Mouse (Mus musculus) spleen, adult 2 months (tissue): ENCODE data around the gene Ecpas. TPM values are rescaled to one million over a fixed set of nuclear protein-coding genes. Genes with fewer than 3 reads are reported as not detected.

Experiments used
- DNase-seq, 2 experiments: peaks; one replicate each; pipeline versions ENCODE4 v3.0.0 to v3.0.0-alpha.2; 2012 to 2021; ENCODE audit warnings: low spot score in 2 of 2, low read depth in 1 of 2
- H3K27ac ChIP-seq: fragments of 200-500 bp; 2 replicates; pipeline ENCODE4 v1.5.1; 2012; ENCODE audit warnings: low read length, inconsistent platforms; ENCODE audit not compliant: insufficient read depth
- H3K27me3 ChIP-seq: fragments of 200-500 bp; 2 replicates; pipeline ENCODE4 v1.6.1; 2012; ENCODE audit warnings: mild to moderate bottlenecking, moderate library complexity, low read length, inconsistent platforms; ENCODE audit not compliant: control insufficient read depth, insufficient read depth
- H3K36me3 ChIP-seq: fragments of 200-500 bp; 2 replicates; pipeline ENCODE4 v1.6.1; 2012; ENCODE audit warnings: mild to moderate bottlenecking, low read length, inconsistent platforms; ENCODE audit not compliant: control insufficient read depth, insufficient read depth
- H3K4me1 ChIP-seq: fragments of 200-500 bp; 2 replicates; pipeline ENCODE4 v1.6.1; 2011; ENCODE audit warnings: inconsistent platforms; ENCODE audit not compliant: control insufficient read depth, insufficient read depth, insufficient read length
- H3K4me3 ChIP-seq: fragments of 200-500 bp; 2 replicates; pipeline ENCODE4 v1.5.1; 2011; ENCODE audit warnings: mild to moderate bottlenecking, inconsistent platforms; ENCODE audit not compliant: insufficient read depth, insufficient read length; ENCODE audit errors: extremely low read depth
- CTCF ChIP-seq: fragments of 200-500 bp; IDR thresholded peaks from 2 replicates; pipeline ENCODE4 v1.5.1; 2011; ENCODE audit warnings: mild to moderate bottlenecking, inconsistent platforms; ENCODE audit not compliant: insufficient read depth, insufficient read length, insufficient replicate concordance; ENCODE audit errors: extremely low read depth
- POLR2A ChIP-seq: fragments of 200-500 bp; IDR thresholded peaks from 2 replicates; pipeline ENCODE4 v1.6.1; 2011; ENCODE audit warnings: low read depth, low read length, inconsistent platforms
- WGBS: fragments of 180-500 bp; shearing (Covaris S2); methylation state at CpG from one replicate; pipeline ENCODE4 v1.1.7; 2018; 5-methylcytosine and 5-hydroxymethylcytosine counted together
- polyA plus RNA-seq: library from polyadenylated mRNA; depleted of rRNA; stranded (reverse); fragments of >200 nt; gene quantifications from 2 replicates; pipeline ENCODE4 v1.2.3, GENCODE M21; 2012

Gene Ecpas
- polyA plus RNA-seq, 1 experiment, result 10.0 TPM

GRCm38 (mm10) chr4:58890035-58890782, 22.3 kb downstream of the Ecpas start:
- Histone ChIP-seq H3K36me3 (no peaks in the 10 kb centered on the region; the same call in 1 of the 2 replicates), H3K27ac (no peak overlapping the region), H3K4me1 (no peaks in the 10 kb centered on the region), H3K27me3 (no peaks in the 10 kb centered on the region), H3K4me3 (no peak overlapping the region)
- DNase-seq, result no peak
- 90% methylated on average over 4 of the region's 4 CpGs for WGBS
- TF ChIP-seq CTCF (no peak), POLR2A (no peak)

GRCm38 (mm10) chr4:58888568-58888967, 24.0 kb downstream of the Ecpas start:
- no peak for DNase-seq
- no peaks in the 10 kb centered on the region for H3K4me1 ChIP-seq
- no peaks in the 10 kb centered on the region; the same call in 1 of the 2 replicates for H3K36me3 ChIP-seq
- H3K27ac ChIP-seq, result no peak overlapping the region
- no peak overlapping the region for H3K4me3 ChIP-seq
- WGBS, result 90% methylated on average over 1 of the region's 1 CpGs
- no peaks in the 10 kb centered on the region for H3K27me3 ChIP-seq
- TF ChIP-seq CTCF (no peak), POLR2A (no peak)

GRCm38 (mm10) chr4:58887626-58888025, 24.9 kb downstream of the Ecpas start:
- TF ChIP-seq CTCF (no peak), POLR2A (no peak)
- no peak overlapping the region for H3K27ac ChIP-seq
- H3K36me3 ChIP-seq, result no peaks in the 10 kb centered on the region; the same call in 1 of the 2 replicates
- 79% methylated on average over 3 of the region's 3 CpGs for WGBS
- no peak overlapping the region for H3K4me3 ChIP-seq
- no peaks in the 10 kb centered on the region for H3K4me1 ChIP-seq
- no peak for DNase-seq
- H3K27me3 ChIP-seq, result no peaks in the 10 kb centered on the region

- TF ChIP-seq POLR2A (no peak), CTCF (no peak)
- 89% methylated on average over 3 of the region's 3 CpGs for WGBS
Measured at GRCm38 (mm10) chr4:58886778-58887177, 25.8 kb downstream of the Ecpas start.

DNA sequence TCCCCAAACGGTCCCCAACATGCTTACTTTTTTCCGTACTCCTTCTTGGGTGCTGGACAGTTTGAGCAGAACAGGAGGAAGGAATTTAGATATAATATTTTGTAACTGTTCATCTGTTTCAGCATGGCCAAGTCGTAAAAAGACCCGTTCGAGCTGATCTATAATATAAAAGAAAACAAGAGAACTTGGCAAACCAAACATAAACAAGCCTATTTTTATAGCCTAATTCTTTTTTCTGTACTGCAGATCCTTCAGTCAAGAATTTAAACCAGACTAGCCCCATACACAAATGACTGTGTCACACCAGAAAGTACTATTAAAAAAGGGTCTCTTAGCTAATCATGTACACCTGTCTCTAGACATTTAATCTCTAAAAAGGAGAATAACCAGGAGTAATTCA, 27.2 kb downstream of the Ecpas start:
- H3K36me3 ChIP-seq, result no peaks in the 10 kb centered on the region; the same call in 1 of the 2 replicates
- no peak for DNase-seq
- H3K4me3 ChIP-seq, result no peak overlapping the region
- WGBS, result 92% methylated on average over 5 of the region's 5 CpGs
- H3K4me1 ChIP-seq, result no peaks in the 10 kb centered on the region
- H3K27me3 ChIP-seq, result no peaks in the 10 kb centered on the region
- no peak overlapping the region for H3K27ac ChIP-seq
- TF ChIP-seq CTCF (no peak), POLR2A (no peak)

More at GRCm38 (mm10) chr4:58886778-58887177, 25.8 kb downstream of the Ecpas start:
- Histone ChIP-seq H3K4me1 (no peaks in the 10 kb centered on the region), H3K27ac (no peak overlapping the region), H3K27me3 (no peaks in the 10 kb centered on the region), H3K36me3 (no peaks in the 10 kb centered on the region; the same call in 1 of the 2 replicates), H3K4me3 (no peak overlapping the region)
- DNase-seq, result no peak

GRCm38 (mm10) chr4:58883841-58884240, 28.7 kb downstream of the Ecpas start:
- Histone ChIP-seq H3K4me3 (no peak overlapping the region), H3K36me3 (peaks cover under 1% of the 10 kb centered on the region), H3K27ac (no peak overlapping the region), H3K4me1 (no peaks in the 10 kb centered on the region), H3K27me3 (no peaks in the 10 kb centered on the region)
- no peak for DNase-seq
- WGBS, result 65% methylated on average over 2 of the region's 2 CpGs
- no peak for TF ChIP-seq POLR2A
- no peak for TF ChIP-seq CTCF

GRCm38 (mm10) chr4:58874373-58874772, 38.2 kb downstream of the Ecpas start:
- H3K36me3 ChIP-seq, result peaks cover 10% of the 10 kb centered on the region
- TF ChIP-seq CTCF, result no peak
- no peak for TF ChIP-seq POLR2A

More at GRCm38 (mm10) chr4:58874373-58874772, 38.2 kb downstream of the Ecpas start:
- Histone ChIP-seq H3K4me1 (no peaks in the 10 kb centered on the region), H3K4me3 (no peak overlapping the region), H3K27me3 (no peaks in the 10 kb centered on the region), H3K27ac (no peak overlapping the region)
- DNase-seq, result no peak
- 88% methylated on average over 4 of the region's 4 CpGs for WGBS
